Comparison of ENCODE assay signal across 15 mouse cellular contexts in genomic region chr7:89720256-89720655, GRCm38 (mm10).
"Had no signal": no experiment of that assay in that cellular context is flagged by ENCODE, and none has a peak within 500 bp of the region (broad histone marks: within the 10 kb centered on the region; RNA-seq: fewer than 3 reads in every experiment).

No protein-coding gene starts in this region.

- H3K27me3 ChIP-seq: liver, embryonic 13.5 days; midbrain, embryonic 12.5 days; midbrain, embryonic 15.5 days had no signal

- ATAC-seq: midbrain, embryonic 15.5 days had no signal

- H3K4me2 ChIP-seq: liver, embryonic 13.5 days; midbrain, embryonic 12.5 days; midbrain, embryonic 15.5 days had no signal

- H3K9ac ChIP-seq: liver, embryonic 13.5 days; midbrain, embryonic 12.5 days; midbrain, embryonic 15.5 days had no signal

- H3K36me3 ChIP-seq: liver, embryonic 13.5 days; midbrain, embryonic 12.5 days; midbrain, embryonic 15.5 days had no signal

- H3K4me3 ChIP-seq: layer of hippocampus, adult 2 months; liver, embryonic 13.5 days; midbrain, embryonic 12.5 days; midbrain, embryonic 15.5 days; myocyte had no signal

- DNase-seq: kidney, adult 11 months; kidney, adult 8-10 months; kidney, postnatal 14 days; kidney, postnatal 4 days; layer of hippocampus, adult 9-11 months; liver, embryonic 13.5 days; lung, adult 2 months; lung, postnatal 14 days; lung, postnatal 4 days; thymus, adult 18-20 months; thymus, postnatal 36 days had no signal

- H3K27ac ChIP-seq: layer of hippocampus, adult 2 months; liver, embryonic 13.5 days; midbrain, embryonic 12.5 days; midbrain, embryonic 15.5 days had no signal

- H3K4me1 ChIP-seq: liver, embryonic 13.5 days; midbrain, embryonic 12.5 days; midbrain, embryonic 15.5 days had no signal

- H3K9me3 ChIP-seq: liver, embryonic 13.5 days; midbrain, embryonic 12.5 days; midbrain, embryonic 15.5 days had no signal
